Mouse (Mus musculus): Measurements from ENCODE around the gene Tmem238l. TPM values are rescaled to one million over a fixed set of nuclear protein-coding genes. Genes with fewer than 3 reads are reported as not detected.

The Tmem238l gene
- total RNA-seq, 2 experiments from 2014 or later = not detected

Other genes starting within 250 kb of the Tmem238l start
- 1 to 10 TPM; 1.7 to 2.1 TPM for gene Pirt, start 44.7 kb upstream of the Tmem238l start, total RNA-seq (2021)
- under 1 TPM; 0.61 to 0.67 TPM for gene Tmem220, start 68.5 kb downstream of the Tmem238l start, total RNA-seq (2021)
- 10 to 100 TPM; 21.1 to 23.0 TPM for gene Adprm, start 96.0 kb downstream of the Tmem238l start, total RNA-seq (2021)
- gene Sco1, start 96.0 kb downstream of the Tmem238l start, total RNA-seq (2021) = 10 to 100 TPM; 10.3 TPM
- under 1 TPM; 0.57 to 0.61 TPM for gene Myh3, start 121.7 kb downstream of the Tmem238l start, total RNA-seq (2021)
- gene Myh2, start 214.4 kb downstream of the Tmem238l start, total RNA-seq (2021) = under 1 TPM; 0.15 to 0.25 TPM
- gene Myh1, start 243.4 kb downstream of the Tmem238l start, total RNA-seq (2021) = under 1 TPM; 0.10 to 0.17 TPM

All from layer of hippocampus, adult 18-20 months (tissue).